Mouse (Mus musculus): ENCODE results near the gene Oas3. TPM values are rescaled to one million over a fixed set of nuclear protein-coding genes. Genes with fewer than 3 reads are reported as not detected.

The Oas3 gene
- polyA plus RNA-seq, 1 experiment = 4.7 TPM

GRCm38 (mm10) chr5:120710161-120710825 is 67.2 kb downstream of the Oas3 start:
- H3K9me3 ChIP-seq = 0 out of 2 replicates have a peak, but pooled peaks cover 6% of the 10 kb centered on the region
- peaks cover 97% of the 10 kb centered on the region for H3K27me3 ChIP-seq (replicated peaks)
- peak overlapping the region; percentile 42 for H3K4me3 ChIP-seq (replicated peaks)
- peaks cover 15% of the 10 kb centered on the region for H3K4me1 ChIP-seq
- TF ChIP-seq FLI1 (IDR thresholded peaks at IDR 0.05; ENCODE audit: low read length) = no peak
- no peak for TF ChIP-seq GATA1 (IDR thresholded peaks at IDR 0.05; ENCODE audit: borderline replicate concordance, low read length)
- no peaks in the 10 kb centered on the region for H3K36me3 ChIP-seq (replicated peaks; ENCODE audit: low read length)

- Histone ChIP-seq H3K36me3 (replicated peaks; ENCODE audit: low read length) (no peaks in the 10 kb centered on the region), H3K4me1 (peaks cover 10% of the 10 kb centered on the region), H3K9me3 (0 out of 2 replicates have a peak, but pooled peaks cover 3% of the 10 kb centered on the region), H3K27me3 (replicated peaks) (peaks cover 99% of the 10 kb centered on the region), H3K4me3 (replicated peaks) (no peak overlapping the region)
- TF ChIP-seq FLI1 (IDR thresholded peaks at IDR 0.05; ENCODE audit: low read length) (no peak), GATA1 (IDR thresholded peaks at IDR 0.05; ENCODE audit: borderline replicate concordance, low read length) (no peak)
These were observed 70.5 kb downstream of the Oas3 start for GRCm38 (mm10) chr5:120706976-120707375.

GRCm38 (mm10) chr5:120706541-120706940 is 70.9 kb downstream of the Oas3 start:
- H3K36me3 ChIP-seq (replicated peaks; ENCODE audit: low read length) = no peaks in the 10 kb centered on the region
- TF ChIP-seq GATA1 (IDR thresholded peaks at IDR 0.05; ENCODE audit: borderline replicate concordance, low read length) = no peak
- TF ChIP-seq FLI1 (IDR thresholded peaks at IDR 0.05; ENCODE audit: low read length) = no peak
- H3K9me3 ChIP-seq = 0 out of 2 replicates have a peak, but pooled peaks cover 3% of the 10 kb centered on the region
- H3K27me3 ChIP-seq (replicated peaks) = peaks cover 98% of the 10 kb centered on the region
- H3K4me3 ChIP-seq (replicated peaks) = no peak overlapping the region
- peaks cover 9% of the 10 kb centered on the region for H3K4me1 ChIP-seq

GRCm38 (mm10) chr5:120704421-120704820 is 73.0 kb downstream of the Oas3 start:
- Histone ChIP-seq H3K4me3 (replicated peaks) (no peak overlapping the region), H3K4me1 (no peaks in the 10 kb centered on the region), H3K36me3 (replicated peaks; ENCODE audit: low read length) (no peaks in the 10 kb centered on the region), H3K27me3 (replicated peaks) (peaks cover 98% of the 10 kb centered on the region), H3K9me3 (no peaks in the 10 kb centered on the region)
- TF ChIP-seq GATA1 (IDR thresholded peaks at IDR 0.05; ENCODE audit: borderline replicate concordance, low read length) (no peak), FLI1 (IDR thresholded peaks at IDR 0.05; ENCODE audit: low read length) (no peak)

- Histone ChIP-seq H3K4me1 (no peaks in the 10 kb centered on the region), H3K27me3 (replicated peaks) (peaks cover 98% of the 10 kb centered on the region), H3K36me3 (replicated peaks; ENCODE audit: low read length) (no peaks in the 10 kb centered on the region), H3K4me3 (replicated peaks) (no peak overlapping the region), H3K9me3 (no peaks in the 10 kb centered on the region)
- no peak for TF ChIP-seq FLI1 (IDR thresholded peaks at IDR 0.05; ENCODE audit: low read length)
- no peak for TF ChIP-seq GATA1 (IDR thresholded peaks at IDR 0.05; ENCODE audit: borderline replicate concordance, low read length)
These were observed 73.8 kb downstream of the Oas3 start for GRCm38 (mm10) chr5:120703660-120704059.

Other genes starting within 250 kb of the Oas3 start
- gene Tpcn1, start 189.0 kb downstream of the Oas3 start, polyA plus RNA-seq (2012; ENCODE audit: insufficient read depth, low replicate concordance) = 68.6 and 71.5 TPM in 2 replicates
- gene Iqcd, start 188.6 kb downstream of the Oas3 start, polyA plus RNA-seq (2012; ENCODE audit: insufficient read depth, low replicate concordance) = 0.94 and 5.8 TPM in 2 replicates
- 30.9 and 35.5 TPM in 2 replicates for gene Rita1, start 165.1 kb downstream of the Oas3 start, polyA plus RNA-seq (2012; ENCODE audit: insufficient read depth, low replicate concordance)
- gene Ddx54, start 164.9 kb downstream of the Oas3 start, polyA plus RNA-seq (2012; ENCODE audit: insufficient read depth, low replicate concordance) = 23.6 and 74.7 TPM in 2 replicates
- not detected in 2 replicates for gene Cfap73, start 143.4 kb downstream of the Oas3 start, polyA plus RNA-seq (2012; ENCODE audit: insufficient read depth, low replicate concordance)
- 13.3 and 20.9 TPM in 2 replicates for gene Rasal1, start 128.8 kb downstream of the Oas3 start, polyA plus RNA-seq (2012; ENCODE audit: insufficient read depth, low replicate concordance)
- gene Dtx1, start 65.7 kb downstream of the Oas3 start, polyA plus RNA-seq (2012; ENCODE audit: insufficient read depth, low replicate concordance) = not detected in 2 replicates
- 1.00 TPM in 1 of 2 replicates, not detected in the other for gene Oas2, start 27.8 kb downstream of the Oas3 start, polyA plus RNA-seq (2012; ENCODE audit: insufficient read depth, low replicate concordance)
- not detected in 2 replicates for gene Oas1e, start 17.9 kb upstream of the Oas3 start, polyA plus RNA-seq (2012; ENCODE audit: insufficient read depth, low replicate concordance)
- not detected in 2 replicates for gene Oas1c, start 34.9 kb upstream of the Oas3 start, polyA plus RNA-seq (2012; ENCODE audit: insufficient read depth, low replicate concordance)
- not detected in 2 replicates for gene Oas1f, start 69.7 kb upstream of the Oas3 start, polyA plus RNA-seq (2012; ENCODE audit: insufficient read depth, low replicate concordance)
- not detected in 2 replicates for gene Oas1h, start 83.8 kb upstream of the Oas3 start, polyA plus RNA-seq (2012; ENCODE audit: insufficient read depth, low replicate concordance)
- gene Oas1g, start 110.0 kb upstream of the Oas3 start, polyA plus RNA-seq (2012; ENCODE audit: insufficient read depth, low replicate concordance) = 3.5 and 12.6 TPM in 2 replicates
- 2.4 and 21.3 TPM in 2 replicates for gene Oas1a, start 129.9 kb upstream of the Oas3 start, polyA plus RNA-seq (2012; ENCODE audit: insufficient read depth, low replicate concordance)
- not detected in 2 replicates for gene Oas1d, start 136.9 kb upstream of the Oas3 start, polyA plus RNA-seq (2012; ENCODE audit: insufficient read depth, low replicate concordance)
- not detected in 2 replicates for gene Rph3a, start 232.4 kb upstream of the Oas3 start, polyA plus RNA-seq (2012; ENCODE audit: insufficient read depth, low replicate concordance)